In the genomic region with DNA sequence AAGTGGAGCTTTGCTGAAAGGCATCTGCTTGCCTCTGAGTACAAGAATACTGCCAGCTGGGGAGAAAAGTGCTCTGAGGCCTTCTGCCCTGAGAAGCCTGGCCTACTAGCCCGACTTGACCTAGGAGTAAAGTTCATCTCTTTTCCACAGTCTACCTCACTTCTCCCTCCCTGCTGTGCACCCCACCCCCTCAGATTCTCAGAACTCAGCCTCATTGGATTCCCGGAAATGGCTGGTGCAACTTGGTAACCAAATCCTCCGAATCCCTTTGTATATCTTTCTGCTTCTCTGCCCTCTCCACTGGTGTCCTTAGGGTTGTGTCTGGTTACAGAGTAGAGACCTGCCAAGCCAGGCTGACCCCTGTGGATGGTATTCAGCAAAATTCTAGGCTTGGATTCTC, we compare ENCODE assay signal across 16 mouse cellular contexts. TPM values are rescaled to one million over a fixed set of nuclear protein-coding genes. Genes with fewer than 3 reads are reported as not detected.
DNase-seq lines count a peak whose midpoint lies in the region; ATAC-seq and TF ChIP-seq lines count a peak whose summit lies in the region.
"Had no signal": no experiment of that assay in that cellular context is flagged by ENCODE, and none has a peak within 500 bp of the region (broad histone marks: within the 10 kb centered on the region; RNA-seq: fewer than 3 reads in every experiment).

No protein-coding gene starts in this region.

- H3K36me3 ChIP-seq in intestine, postnatal 0 days (ENCODE audit: control insufficient read depth, insufficient read depth), result no peaks in the 10 kb centered on the region
- H3K36me3 ChIP-seq in intestine, embryonic 16.5 days (ENCODE audit: control insufficient read depth, insufficient read depth, low read length), result no peaks in the 10 kb centered on the region
- H3K36me3 ChIP-seq in kidney, embryonic 14.5 days (ENCODE audit: control insufficient read depth, insufficient read depth, low read length), result no peaks in the 10 kb centered on the region
- no peaks in the 10 kb centered on the region for H3K36me3 ChIP-seq in liver, embryonic 15.5 days (replicated peaks)
- no peaks in the 10 kb centered on the region for H3K36me3 ChIP-seq in hindbrain, embryonic 13.5 days
- H3K36me3 ChIP-seq: neural tube, embryonic 15.5 days had no signal

- H3K4me2 ChIP-seq in intestine, postnatal 0 days (replicated peaks; ENCODE audit: low read depth), result no peak overlapping the region
- H3K4me2 ChIP-seq in intestine, embryonic 16.5 days (ENCODE audit: low read depth, low read length), result no peak overlapping the region
- no peak overlapping the region for H3K4me2 ChIP-seq in kidney, embryonic 14.5 days (replicated peaks; ENCODE audit: low read depth, low read length)
- H3K4me2 ChIP-seq in liver, embryonic 15.5 days, result peak overlapping the region; percentile 58
- H3K4me2 ChIP-seq in hindbrain, embryonic 13.5 days, result no peak overlapping the region
- H3K4me2 ChIP-seq: hindbrain, embryonic 14.5 days; neural tube, embryonic 15.5 days had no signal

- no peak overlapping the region for H3K9ac ChIP-seq in intestine, postnatal 0 days (ENCODE audit: low read depth, low read length)
- no peak overlapping the region for H3K9ac ChIP-seq in intestine, embryonic 16.5 days (ENCODE audit: low read depth, low read length)
- H3K9ac ChIP-seq in kidney, embryonic 14.5 days (ENCODE audit: low read depth, low read length), result no peak overlapping the region
- H3K9ac ChIP-seq in liver, embryonic 15.5 days, result peak overlapping the region; percentile 47; the same call in 1 of the 2 replicates
- H3K9ac ChIP-seq in hindbrain, embryonic 13.5 days, result no peak overlapping the region
- H3K9ac ChIP-seq: hindbrain, embryonic 14.5 days; neural tube, embryonic 15.5 days had no signal

- 57% methylated on average over 3 of the region's 3 CpGs for WGBS in intestine, postnatal 0 days
- 57% methylated on average over 3 of the region's 3 CpGs for WGBS in intestine, embryonic 16.5 days
- WGBS in kidney, embryonic 14.5 days, result 35% methylated on average over 3 of the region's 3 CpGs
- WGBS in liver, embryonic 15.5 days (ENCODE audit: insufficient replicate concordance), result 28% methylated on average over 3 of the region's 3 CpGs
- 71% methylated on average over 3 of the region's 3 CpGs for WGBS in lung, adult 2 months
- WGBS in hindbrain, embryonic 13.5 days, result 46% methylated on average over 3 of the region's 3 CpGs

- no peak overlapping the region for H3K27ac ChIP-seq in intestine, postnatal 0 days (ENCODE audit: low read depth, low read length)
- H3K27ac ChIP-seq in intestine, embryonic 16.5 days (ENCODE audit: low read length), result no peak overlapping the region
- H3K27ac ChIP-seq in kidney, embryonic 14.5 days (ENCODE audit: low read depth, low read length), result no peak overlapping the region
- H3K27ac ChIP-seq in liver, embryonic 15.5 days (replicated peaks), result peak overlapping the region; percentile 94
- H3K27ac ChIP-seq in hindbrain, embryonic 13.5 days, result no peak overlapping the region
- H3K27ac ChIP-seq: hindbrain, embryonic 14.5 days; neural tube, embryonic 15.5 days had no signal

- H3K4me3 ChIP-seq in intestine, postnatal 0 days (ENCODE audit: low read depth, low read length), result no peak overlapping the region
- no peak overlapping the region for H3K4me3 ChIP-seq in intestine, embryonic 16.5 days (ENCODE audit: low read length)
- H3K4me3 ChIP-seq in kidney, embryonic 14.5 days (ENCODE audit: low read length), result no peak overlapping the region
- no peak overlapping the region for H3K4me3 ChIP-seq in liver, embryonic 15.5 days (replicated peaks)
- H3K4me3 ChIP-seq in lung, adult 2 months (replicated peaks; ENCODE audit: extremely low read depth, low read depth, low read length), result no peak overlapping the region
- no peak overlapping the region for H3K4me3 ChIP-seq in hindbrain, embryonic 13.5 days
- H3K4me3 ChIP-seq: neural tube, embryonic 15.5 days had no signal

- no peak for TF ChIP-seq POLR2A in lung, adult 2 months (IDR thresholded peaks at IDR 0.05; ENCODE audit: borderline replicate concordance, extremely low read depth, low read depth, low read length)

- H3K9me3 ChIP-seq in intestine, postnatal 0 days (ENCODE audit: control insufficient read depth), result no peaks in the 10 kb centered on the region
- no peaks in the 10 kb centered on the region for H3K9me3 ChIP-seq in intestine, embryonic 16.5 days (ENCODE audit: control insufficient read depth, low read length)
- no peaks in the 10 kb centered on the region for H3K9me3 ChIP-seq in kidney, embryonic 14.5 days (ENCODE audit: control insufficient read depth, low read length)
- no peaks in the 10 kb centered on the region for H3K9me3 ChIP-seq in liver, embryonic 15.5 days (replicated peaks)
- no peaks in the 10 kb centered on the region for H3K9me3 ChIP-seq in hindbrain, embryonic 13.5 days
- H3K9me3 ChIP-seq: neural tube, embryonic 15.5 days had no signal

- no peaks in the 10 kb centered on the region for H3K27me3 ChIP-seq in intestine, postnatal 0 days (replicated peaks; ENCODE audit: control insufficient read depth, insufficient read depth, low read length)
- H3K27me3 ChIP-seq in intestine, embryonic 16.5 days (replicated peaks; ENCODE audit: control insufficient read depth, insufficient read depth, low read length), result no peaks in the 10 kb centered on the region
- no peaks in the 10 kb centered on the region for H3K27me3 ChIP-seq in kidney, embryonic 14.5 days (ENCODE audit: control insufficient read depth, insufficient read depth, low read length)
- H3K27me3 ChIP-seq in liver, embryonic 15.5 days, result no peaks in the 10 kb centered on the region
- no peaks in the 10 kb centered on the region for H3K27me3 ChIP-seq in hindbrain, embryonic 13.5 days
- H3K27me3 ChIP-seq: neural tube, embryonic 15.5 days had no signal

- ATAC-seq in intestine, postnatal 0 days, result peak; percentile 31; the same call in 1 of the 2 replicates
- no peak for ATAC-seq in intestine, embryonic 16.5 days
- ATAC-seq in kidney, embryonic 14.5 days (ENCODE audit: low FRiP score, low TSS enrichment), result peak; percentile 24; the same call in 1 of the 2 replicates
- ATAC-seq in liver, embryonic 15.5 days (ENCODE audit: insufficient read depth), result peak; percentile 38
- ATAC-seq in hindbrain, embryonic 13.5 days (ENCODE audit: low FRiP score), result no peak

- no peaks in the 10 kb centered on the region for H3K4me1 ChIP-seq in intestine, postnatal 0 days (replicated peaks; ENCODE audit: control insufficient read depth, insufficient read depth, low read length)
- H3K4me1 ChIP-seq in intestine, embryonic 16.5 days (ENCODE audit: control insufficient read depth, insufficient read depth, low read length), result no peaks in the 10 kb centered on the region
- H3K4me1 ChIP-seq in kidney, embryonic 14.5 days (ENCODE audit: control insufficient read depth, insufficient read depth, low read length), result no peaks in the 10 kb centered on the region
- H3K4me1 ChIP-seq in liver, embryonic 15.5 days (replicated peaks), result peaks cover 66% of the 10 kb centered on the region
- H3K4me1 ChIP-seq in lung, adult 2 months (ENCODE audit: control insufficient read depth, insufficient read depth, low read length), result no peaks in the 10 kb centered on the region
- H3K4me1 ChIP-seq in hindbrain, embryonic 13.5 days (replicated peaks), result no peaks in the 10 kb centered on the region
- H3K4me1 ChIP-seq: neural tube, embryonic 15.5 days had no signal

- no peak for TF ChIP-seq CTCF in intestine, postnatal 0 days (IDR thresholded peaks at IDR 0.05; ENCODE audit: low read depth)
- TF ChIP-seq CTCF in lung, adult 2 months (IDR thresholded peaks at IDR 0.05; ENCODE audit: insufficient read depth, low read length), result no peak

- peak; percentile 33 for DNase-seq in embryo, embryonic 10.5 days (ENCODE audit: low spot score)
- no peak for DNase-seq in embryo, embryonic 11 days
- no peak for DNase-seq in lung, adult 2 months
- DNase-seq: layer of hippocampus, adult 9-11 months; left cerebral cortex, postnatal 4 days; lung, postnatal 36 days; thymus, postnatal 25 days had no signal

RNA-seq across cellular contexts. Expression of gene Tnp1, which starts 20.8 kb away (rescaled TPM):
- not detected in 2 replicates for polyA plus RNA-seq in intestine, postnatal 0 days (2015; fragmentation: Nextera tagmentation; extraction: Ambion mirVana)
- not detected in 2 replicates for polyA plus RNA-seq in intestine, embryonic 16.5 days (2015; fragmentation: Nextera tagmentation; extraction: Ambion mirVana)
- polyA plus RNA-seq in kidney, embryonic 14.5 days (2014; fragmentation: Nextera tagmentation; extraction: Ambion mirVana), result not detected in 2 replicates
- not detected in 2 replicates for polyA plus RNA-seq in liver, embryonic 15.5 days (2015; fragmentation: Nextera tagmentation; extraction: Ambion mirVana)
- not detected in 2 replicates for polyA plus RNA-seq in lung, adult 2 months (2012; rRNA removed)
- polyA plus RNA-seq in hindbrain, embryonic 13.5 days (2015; fragmentation: Nextera tagmentation; extraction: Ambion mirVana), result not detected in 2 replicates
- polyA plus RNA-seq: cortical plate, adult 2 months; hindbrain, embryonic 14.5 days; midbrain, postnatal 0 days; neural tube, embryonic 15.5 days had no signal

Comparison
In these comparisons a context has a peak if more than half of its experiments do, and no peak if none do; other contexts are left out.
1. ATAC-seq: peak in intestine, postnatal 0 days (single experiment), kidney, embryonic 14.5 days (single experiment) and liver, embryonic 15.5 days (single experiment); none in intestine, embryonic 16.5 days (single experiment) and hindbrain, embryonic 13.5 days (single experiment).